13 mouse cellular contexts compared by ENCODE assay signal in the genomic region with DNA sequence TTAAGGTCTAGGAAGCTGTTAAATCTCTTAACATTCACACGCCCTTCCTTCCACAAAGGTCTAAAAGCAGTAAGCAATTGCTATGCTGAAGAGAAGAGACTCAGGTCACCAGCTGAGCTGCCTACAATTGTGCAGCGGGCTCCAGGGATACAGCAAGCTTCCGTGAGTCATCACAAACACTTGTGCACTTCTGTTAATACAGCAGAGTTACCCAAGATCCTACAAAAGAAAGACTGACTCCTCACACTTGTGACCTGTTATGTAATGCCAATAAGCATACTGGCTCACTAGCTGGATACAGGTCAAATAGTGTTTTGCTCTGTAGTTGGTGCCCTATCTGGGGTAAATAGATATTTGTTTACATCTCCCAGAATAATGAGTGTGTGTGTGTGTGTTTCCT.
"Had no signal": no experiment of that assay in that cellular context is flagged by ENCODE, and none has a peak within 500 bp of the region (broad histone marks: within the 10 kb centered on the region; RNA-seq: fewer than 3 reads in every experiment).

No protein-coding gene starts in this region.

- ATAC-seq: liver, postnatal 0 days; midbrain, embryonic 13.5 days; midbrain, embryonic 16.5 days had no signal

- DNase-seq: kidney, adult 2 months; kidney, postnatal 25 days; layer of hippocampus, postnatal 36 days; left cerebral cortex, postnatal 4 days; liver, postnatal 0 days; lung, embryonic 14.5 days; lung, postnatal 10 days; lung, postnatal 36 days; thymus, adult 18-20 months; thymus, postnatal 14 days; thymus, postnatal 4 days had no signal
